Mouse (Mus musculus): Measurements from ENCODE around the gene Apbb1ip. TPM values are rescaled to one million over a fixed set of nuclear protein-coding genes. Genes with fewer than 3 reads are reported as not detected.

Apbb1ip gene
- total and polyA plus RNA-seq, 2 experiments, result 0.64 to 0.65 TPM

DNA sequence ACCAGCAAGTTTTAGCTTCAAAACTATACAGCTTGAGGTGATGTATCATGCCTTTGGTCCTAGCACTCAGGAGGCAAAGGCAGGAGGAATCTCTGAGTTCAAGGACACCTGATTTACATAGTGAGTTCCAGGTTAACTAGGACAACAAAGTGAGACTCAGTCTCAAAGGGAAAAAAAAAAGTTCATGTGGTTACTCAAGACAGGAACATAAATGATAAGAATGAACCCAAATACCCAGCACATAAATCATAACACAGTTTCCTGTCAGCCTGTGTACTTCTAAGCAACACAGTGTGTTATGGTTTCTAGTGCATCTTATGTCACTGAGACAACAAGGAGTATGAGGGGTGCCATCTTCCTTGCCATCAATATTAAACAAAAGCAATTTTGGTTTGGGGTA lies 22.6 kb downstream of the Apbb1ip start:
- H3K27me3 ChIP-seq (ENCODE audit: control insufficient read depth, insufficient read depth, low read length), result no peaks in the 10 kb centered on the region
- H3K4me3 ChIP-seq (ENCODE audit: insufficient read depth, low read depth, low read length), result no peak overlapping the region
- H3K36me3 ChIP-seq (ENCODE audit: control insufficient read depth, insufficient read depth, low read length), result no peaks in the 10 kb centered on the region
- no peak overlapping the region for H3K9ac ChIP-seq (ENCODE audit: low read depth, low read length)
- no peak for DNase-seq (ENCODE audit: extremely low read depth, low read depth, low spot score)
- TF ChIP-seq CTCF (IDR thresholded peaks at IDR 0.05; ENCODE audit: low read depth, low read length) (no peak), POLR2A (IDR thresholded peaks at IDR 0.05; ENCODE audit: extremely low read depth, insufficient read depth, low read length) (no peak)
- no peaks in the 10 kb centered on the region for H3K79me2 ChIP-seq (ENCODE audit: control insufficient read depth, insufficient read depth, low read length)
- H3K27ac ChIP-seq (replicated peaks; ENCODE audit: insufficient read depth, low read depth, low read length), result no peak overlapping the region
- H3K4me1 ChIP-seq (ENCODE audit: control insufficient read depth, insufficient read depth, low read length), result no peaks in the 10 kb centered on the region

GRCm38 (mm10) chr2:22799430-22800041 lies 25.6 kb downstream of the Apbb1ip start:
- DNase-seq (ENCODE audit: extremely low read depth, low read depth, low spot score), result peak; percentile 34
- no peak for TF ChIP-seq POLR2A (IDR thresholded peaks at IDR 0.05; ENCODE audit: extremely low read depth, insufficient read depth, low read length)
- TF ChIP-seq CTCF (IDR thresholded peaks at IDR 0.05; ENCODE audit: low read depth, low read length), result no peak
- Histone ChIP-seq H3K27me3 (ENCODE audit: control insufficient read depth, insufficient read depth, low read length) (no peaks in the 10 kb centered on the region), H3K4me1 (ENCODE audit: control insufficient read depth, insufficient read depth, low read length) (no peaks in the 10 kb centered on the region), H3K79me2 (ENCODE audit: control insufficient read depth, insufficient read depth, low read length) (no peaks in the 10 kb centered on the region), H3K27ac (replicated peaks; ENCODE audit: insufficient read depth, low read depth, low read length) (no peak overlapping the region), H3K36me3 (ENCODE audit: control insufficient read depth, insufficient read depth, low read length) (no peaks in the 10 kb centered on the region), H3K4me3 (ENCODE audit: insufficient read depth, low read depth, low read length) (no peak overlapping the region), H3K9ac (ENCODE audit: low read depth, low read length) (no peak overlapping the region)
- 76% methylated on average over 2 of the region's 2 CpGs for WGBS

- H3K4me1 ChIP-seq (ENCODE audit: control insufficient read depth, insufficient read depth, low read length), result no peaks in the 10 kb centered on the region
- H3K4me3 ChIP-seq (ENCODE audit: insufficient read depth, low read depth, low read length), result no peak overlapping the region
- no peaks in the 10 kb centered on the region for H3K79me2 ChIP-seq (ENCODE audit: control insufficient read depth, insufficient read depth, low read length)
- 79% methylated on average over 2 of the region's 2 CpGs for WGBS
- no peaks in the 10 kb centered on the region for H3K36me3 ChIP-seq (ENCODE audit: control insufficient read depth, insufficient read depth, low read length)
- no peaks in the 10 kb centered on the region for H3K27me3 ChIP-seq (ENCODE audit: control insufficient read depth, insufficient read depth, low read length)
- H3K27ac ChIP-seq (replicated peaks; ENCODE audit: insufficient read depth, low read depth, low read length), result no peak overlapping the region
- TF ChIP-seq POLR2A (IDR thresholded peaks at IDR 0.05; ENCODE audit: extremely low read depth, insufficient read depth, low read length) (no peak), CTCF (IDR thresholded peaks at IDR 0.05; ENCODE audit: low read depth, low read length) (no peak)
- no peak for DNase-seq (ENCODE audit: extremely low read depth, low read depth, low spot score)
- no peak overlapping the region for H3K9ac ChIP-seq (ENCODE audit: low read depth, low read length)
These were observed 31.7 kb downstream of the Apbb1ip start for GRCm38 (mm10) chr2:22805589-22805988.

DNA sequence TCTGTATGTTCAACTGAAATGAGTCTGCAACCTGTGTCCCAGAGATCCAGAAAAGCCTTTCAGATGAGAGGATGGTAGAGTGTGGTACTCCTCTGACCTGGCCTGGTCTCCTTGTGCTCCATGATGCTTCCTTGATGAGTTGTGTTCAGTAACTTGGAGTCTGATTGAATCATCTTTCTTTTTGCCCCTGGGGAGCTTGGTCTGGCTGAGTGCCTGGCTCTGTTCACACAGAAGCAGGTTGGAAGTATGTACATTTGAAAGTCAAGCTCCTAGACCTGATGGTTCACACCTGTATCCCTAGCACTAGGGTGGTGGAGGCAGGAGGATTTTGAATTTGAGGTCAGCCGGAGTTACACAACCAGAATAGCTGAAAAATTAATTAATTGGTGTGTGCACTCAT lies 32.7 kb downstream of the Apbb1ip start:
- no peaks in the 10 kb centered on the region for H3K4me1 ChIP-seq (ENCODE audit: control insufficient read depth, insufficient read depth, low read length)
- no peaks in the 10 kb centered on the region for H3K79me2 ChIP-seq (ENCODE audit: control insufficient read depth, insufficient read depth, low read length)
- no peaks in the 10 kb centered on the region for H3K27me3 ChIP-seq (ENCODE audit: control insufficient read depth, insufficient read depth, low read length)
- no peak overlapping the region for H3K9ac ChIP-seq (ENCODE audit: low read depth, low read length)
- H3K36me3 ChIP-seq (ENCODE audit: control insufficient read depth, insufficient read depth, low read length), result no peaks in the 10 kb centered on the region
- no peak for TF ChIP-seq POLR2A (IDR thresholded peaks at IDR 0.05; ENCODE audit: extremely low read depth, insufficient read depth, low read length)
- no peak for TF ChIP-seq CTCF (IDR thresholded peaks at IDR 0.05; ENCODE audit: low read depth, low read length)
- no peak overlapping the region for H3K4me3 ChIP-seq (ENCODE audit: insufficient read depth, low read depth, low read length)
- WGBS, result 94% methylated on average over 1 of the region's 1 CpGs
- peak overlapping the region; percentile 26; the same call in 1 of the 2 replicates for H3K27ac ChIP-seq (replicated peaks; ENCODE audit: insufficient read depth, low read depth, low read length)
- no peak for DNase-seq (ENCODE audit: extremely low read depth, low read depth, low spot score)

GRCm38 (mm10) chr2:22807312-22807711 lies 33.4 kb downstream of the Apbb1ip start:
- 45% methylated on average over 1 of the region's 1 CpGs for WGBS
- H3K36me3 ChIP-seq (ENCODE audit: control insufficient read depth, insufficient read depth, low read length), result no peaks in the 10 kb centered on the region
- H3K4me3 ChIP-seq (ENCODE audit: insufficient read depth, low read depth, low read length), result no peak overlapping the region
- H3K79me2 ChIP-seq (ENCODE audit: control insufficient read depth, insufficient read depth, low read length), result no peaks in the 10 kb centered on the region
- H3K27ac ChIP-seq (replicated peaks; ENCODE audit: insufficient read depth, low read depth, low read length), result peak overlapping the region; percentile 26; the same call in 1 of the 2 replicates
- DNase-seq (ENCODE audit: extremely low read depth, low read depth, low spot score), result peak; percentile 34
- H3K27me3 ChIP-seq (ENCODE audit: control insufficient read depth, insufficient read depth, low read length), result no peaks in the 10 kb centered on the region
- no peak overlapping the region for H3K9ac ChIP-seq (ENCODE audit: low read depth, low read length)
- H3K4me1 ChIP-seq (ENCODE audit: control insufficient read depth, insufficient read depth, low read length), result no peaks in the 10 kb centered on the region
- no peak for TF ChIP-seq CTCF (IDR thresholded peaks at IDR 0.05; ENCODE audit: low read depth, low read length)
- TF ChIP-seq POLR2A (IDR thresholded peaks at IDR 0.05; ENCODE audit: extremely low read depth, insufficient read depth, low read length), result no peak

DNA sequence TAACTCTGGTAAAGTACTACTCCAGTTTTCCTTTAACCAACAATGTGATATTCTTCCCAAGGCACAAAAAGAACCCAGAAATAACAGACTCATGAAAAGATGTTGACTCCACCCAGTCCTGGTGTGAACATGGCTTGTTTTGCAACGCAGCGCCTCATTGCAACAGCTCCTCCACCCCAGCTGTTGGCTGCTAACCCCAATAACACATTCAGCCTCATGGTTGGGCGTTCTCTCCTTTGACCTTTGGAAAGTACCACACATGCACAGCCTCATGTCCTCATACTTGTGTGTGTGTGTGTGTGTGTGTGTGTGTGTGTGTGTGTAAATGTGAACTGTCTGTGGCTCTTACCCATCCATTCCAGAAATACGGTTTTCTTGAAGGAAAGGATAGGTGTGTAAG lies 37.0 kb downstream of the Apbb1ip start:
- no peaks in the 10 kb centered on the region for H3K79me2 ChIP-seq (ENCODE audit: control insufficient read depth, insufficient read depth, low read length)
- no peaks in the 10 kb centered on the region for H3K36me3 ChIP-seq (ENCODE audit: control insufficient read depth, insufficient read depth, low read length)
- no peaks in the 10 kb centered on the region for H3K27me3 ChIP-seq (ENCODE audit: control insufficient read depth, insufficient read depth, low read length)
- H3K27ac ChIP-seq (replicated peaks; ENCODE audit: insufficient read depth, low read depth, low read length), result no peak overlapping the region
- no peak for TF ChIP-seq POLR2A (IDR thresholded peaks at IDR 0.05; ENCODE audit: extremely low read depth, insufficient read depth, low read length)
- no peak for TF ChIP-seq CTCF (IDR thresholded peaks at IDR 0.05; ENCODE audit: low read depth, low read length)
- no peak for DNase-seq (ENCODE audit: extremely low read depth, low read depth, low spot score)
- no peaks in the 10 kb centered on the region for H3K4me1 ChIP-seq (ENCODE audit: control insufficient read depth, insufficient read depth, low read length)
- H3K9ac ChIP-seq (ENCODE audit: low read depth, low read length), result no peak overlapping the region
- H3K4me3 ChIP-seq (ENCODE audit: insufficient read depth, low read depth, low read length), result no peak overlapping the region
- WGBS, result 79% methylated on average over 4 of the region's 4 CpGs
